Mouse (Mus musculus) gastrocnemius, adult 18-20 months (tissue): ENCODE data around the gene Pde6g. TPM values are rescaled to one million over a fixed set of nuclear protein-coding genes. Genes with fewer than 3 reads are reported as not detected.

ENCODE experiments used
- DNase-seq: peaks from one replicate; pipeline ENCODE4 v3.0.0; 2021; ENCODE audit warnings: low spot score
- long read RNA-seq, 2 experiments: library from polyadenylated mRNA; stranded (forward); transcript quantifications; one replicate each; pipeline ENCODE4 v2.0.0; 2021
- total RNA-seq, 2 experiments: library from RNA; stranded (reverse); gene quantifications; 2 replicates each; pipeline ENCODE4 v1.2.3; 2021

The Pde6g gene
- under 1 TPM; 0.33 to 0.39 TPM for total RNA-seq
- long read RNA-seq, experiment 1, partial matches to known transcripts: 0 of 1 reads
- long read RNA-seq, experiment 1, other reads (novel, unspliced or antisense): 1 of 1 reads
- long read RNA-seq, experiment 2: 0 reads

DNA sequence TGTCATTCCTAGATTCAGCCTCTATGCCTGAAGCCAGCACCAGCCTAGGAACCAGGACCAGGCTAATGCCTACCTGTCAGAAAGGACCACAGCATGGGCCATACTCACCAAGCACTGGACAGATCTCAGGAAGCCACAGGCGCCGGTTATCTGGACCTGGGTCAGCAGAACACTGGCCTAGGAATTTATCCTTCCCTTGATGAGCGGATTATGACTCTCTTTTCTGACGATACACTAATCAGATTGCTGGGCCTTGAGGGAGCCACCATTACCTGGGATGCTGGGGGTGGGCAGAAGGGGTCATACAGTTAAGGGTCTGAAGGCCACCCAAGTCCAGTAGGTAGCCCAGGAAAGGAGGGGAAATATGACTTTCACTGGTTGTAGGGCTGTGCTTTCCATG lies at the start of gene Pde6g:
TSS of gene Pde6g (minus strand) at position 195 of the 400 bp plus-strand sequence.
- DNase-seq: no peak

- DNase-seq: no peak
These were observed 48.4 kb upstream of the Pde6g start for GRCm38 (mm10) chr11:120501701-120502100.

- DNase-seq: no peak
These were observed 47.7 kb upstream of the Pde6g start for GRCm38 (mm10) chr11:120501018-120501417.

DNA sequence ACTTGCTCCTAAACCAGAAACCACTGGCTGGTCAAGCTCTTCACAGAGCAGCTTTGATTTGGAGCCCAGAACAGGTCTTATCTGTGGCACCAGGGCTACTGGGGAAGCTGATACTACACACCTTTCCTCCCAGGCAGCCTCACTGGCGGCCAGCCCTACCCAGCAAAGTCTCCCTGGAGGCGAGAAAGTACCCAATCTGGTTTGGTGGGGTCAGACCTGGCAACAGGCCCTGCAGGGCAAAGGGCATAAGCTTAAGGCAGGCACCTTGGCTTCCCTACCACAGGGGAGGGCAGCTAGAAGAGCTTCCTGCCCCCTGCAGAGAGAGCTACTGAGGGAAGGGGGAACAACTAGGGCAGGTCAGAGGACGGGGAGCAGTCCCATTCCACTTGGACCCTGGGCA lies 47.1 kb upstream of the Pde6g start:
- DNase-seq: no peak

- no peak for DNase-seq
These were observed 46.6 kb upstream of the Pde6g start for GRCm38 (mm10) chr11:120499894-120500293.

- no peak for DNase-seq
These were observed 45.6 kb upstream of the Pde6g start for GRCm38 (mm10) chr11:120498891-120499290.

- DNase-seq: no peak
These were observed 44.9 kb upstream of the Pde6g start for GRCm38 (mm10) chr11:120498226-120498625.

DNA sequence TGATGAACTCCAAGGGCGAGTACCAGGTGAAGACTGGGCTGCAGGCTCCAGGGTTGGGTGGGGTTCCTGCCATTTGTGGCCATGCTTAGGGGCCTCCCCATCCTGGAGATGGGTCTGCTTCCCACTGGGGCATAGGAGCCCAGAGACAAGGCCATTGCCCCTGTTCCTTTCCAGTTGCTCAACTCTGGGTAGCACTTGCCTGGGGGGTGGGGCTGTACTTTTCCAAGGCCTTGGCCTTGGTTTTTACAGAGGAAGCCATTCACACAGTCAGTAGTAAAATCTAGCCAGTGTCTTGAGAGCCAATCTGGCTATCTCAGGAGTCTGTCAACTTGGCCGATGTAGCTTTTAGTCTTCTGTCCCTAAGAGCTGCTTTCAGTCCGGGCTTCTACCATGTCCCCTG lies 44.1 kb upstream of the Pde6g start:
- no peak for DNase-seq

GRCm38 (mm10) chr11:120493911-120494310 lies 40.6 kb upstream of the Pde6g start:
- no peak for DNase-seq

DNA sequence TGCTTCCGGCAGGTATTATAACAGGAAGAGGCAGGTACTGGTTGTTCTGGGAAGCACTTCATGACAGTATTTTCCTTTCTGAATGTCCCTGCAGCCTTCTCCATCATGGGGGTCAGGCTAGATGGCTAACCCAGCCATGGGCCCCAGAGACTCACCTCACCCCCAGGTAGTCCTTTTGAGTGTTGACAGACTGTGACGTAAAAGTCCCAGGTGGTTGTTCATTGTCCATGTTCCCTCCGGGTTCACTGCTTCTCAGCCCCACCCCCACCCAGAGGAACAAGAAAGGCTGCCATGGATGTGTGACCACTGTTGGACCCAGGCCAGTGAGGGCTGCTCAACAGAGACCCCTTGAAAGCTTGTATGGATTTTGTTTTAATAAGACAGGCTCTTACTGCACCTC lies 40.1 kb upstream of the Pde6g start:
- no peak for DNase-seq

DNA sequence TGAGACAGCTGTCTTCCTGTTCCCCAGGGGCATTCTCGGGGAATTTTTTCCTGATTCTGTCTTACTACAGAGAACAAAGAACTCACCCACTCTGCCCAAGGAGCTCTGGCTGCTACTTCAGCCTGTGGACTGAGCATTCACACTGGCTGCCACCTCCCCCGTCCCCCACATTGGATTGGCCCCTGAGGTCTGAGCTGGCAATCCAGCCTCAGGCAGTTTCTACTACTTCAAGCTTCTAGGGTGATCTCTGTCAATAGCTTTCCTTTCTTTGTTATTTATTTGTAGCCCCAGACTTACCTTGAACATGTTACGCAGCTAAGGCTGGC lies 39.5 kb upstream of the Pde6g start:
- no peak for DNase-seq

GRCm38 (mm10) chr11:120492024-120492877 lies 39.0 kb upstream of the Pde6g start:
- peak; percentile 22 for DNase-seq

- peak; percentile 88 for DNase-seq
These were observed 38.2 kb upstream of the Pde6g start, which contains the start of gene Slc25a10 for GRCm38 (mm10) chr11:120491317-120492023. TSS of gene Slc25a10 (plus strand) at chr11:120491840.

DNA sequence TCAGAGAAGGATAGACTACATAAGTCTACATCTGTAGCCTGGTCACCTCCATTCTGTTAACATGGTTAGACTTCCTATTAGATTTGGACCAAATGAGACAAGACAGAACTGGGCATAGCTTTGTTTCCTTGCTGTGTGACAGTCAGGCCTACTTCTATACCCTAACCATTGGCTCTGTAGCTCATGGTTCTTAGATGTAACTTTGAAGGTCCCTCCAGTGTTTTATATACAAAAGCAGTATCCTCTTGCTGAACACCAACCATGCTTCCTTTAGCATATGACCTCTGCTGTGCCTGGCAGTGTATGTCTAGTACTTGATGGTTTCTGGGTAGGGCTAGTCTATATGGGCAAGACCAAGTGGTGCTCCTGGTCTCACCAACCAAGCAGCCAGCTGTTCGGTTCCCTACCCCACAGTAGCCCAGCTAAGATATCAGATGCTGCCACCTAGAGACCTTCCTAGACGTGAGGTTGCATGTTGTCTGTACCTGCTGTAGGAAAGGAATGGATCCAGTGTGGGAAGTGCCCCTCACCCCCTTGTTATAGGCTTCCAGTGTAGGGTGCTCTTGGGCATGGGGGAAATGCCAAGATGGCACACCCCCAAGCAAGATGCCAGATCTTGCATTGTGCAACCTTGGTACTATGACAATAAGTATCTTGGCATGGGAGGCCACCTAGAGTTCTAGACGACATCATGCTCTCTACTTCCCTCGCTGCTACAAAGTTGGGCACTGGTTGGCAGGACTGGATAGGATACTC lies 37.2 kb upstream of the Pde6g start:
- DNase-seq: no peak

- DNase-seq: peak; percentile 83
These were observed 35.9 kb upstream of the Pde6g start for GRCm38 (mm10) chr11:120489054-120489761.

GRCm38 (mm10) chr11:120488516-120488915 lies 35.2 kb upstream of the Pde6g start:
- DNase-seq: no peak

DNA sequence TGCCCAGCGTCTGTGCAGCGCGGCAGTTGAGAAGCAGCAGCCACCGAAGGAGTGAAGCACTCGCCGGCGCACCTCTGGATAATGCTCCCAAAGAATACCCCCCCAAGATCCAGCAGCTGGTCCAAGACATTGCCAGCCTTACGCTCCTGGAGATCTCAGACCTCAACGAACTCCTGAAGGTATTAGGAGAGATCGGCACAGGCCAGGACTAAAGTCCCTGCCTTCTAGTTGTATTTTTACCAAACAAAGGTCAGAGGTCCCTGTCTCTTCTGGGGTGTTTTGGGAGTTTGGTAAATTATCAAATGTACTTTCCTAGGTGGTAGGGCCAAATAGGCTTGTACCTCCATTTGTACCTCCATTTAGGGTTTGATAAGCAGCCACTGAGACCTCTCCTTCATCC lies 32.0 kb upstream of the Pde6g start:
- no peak for DNase-seq

DNA sequence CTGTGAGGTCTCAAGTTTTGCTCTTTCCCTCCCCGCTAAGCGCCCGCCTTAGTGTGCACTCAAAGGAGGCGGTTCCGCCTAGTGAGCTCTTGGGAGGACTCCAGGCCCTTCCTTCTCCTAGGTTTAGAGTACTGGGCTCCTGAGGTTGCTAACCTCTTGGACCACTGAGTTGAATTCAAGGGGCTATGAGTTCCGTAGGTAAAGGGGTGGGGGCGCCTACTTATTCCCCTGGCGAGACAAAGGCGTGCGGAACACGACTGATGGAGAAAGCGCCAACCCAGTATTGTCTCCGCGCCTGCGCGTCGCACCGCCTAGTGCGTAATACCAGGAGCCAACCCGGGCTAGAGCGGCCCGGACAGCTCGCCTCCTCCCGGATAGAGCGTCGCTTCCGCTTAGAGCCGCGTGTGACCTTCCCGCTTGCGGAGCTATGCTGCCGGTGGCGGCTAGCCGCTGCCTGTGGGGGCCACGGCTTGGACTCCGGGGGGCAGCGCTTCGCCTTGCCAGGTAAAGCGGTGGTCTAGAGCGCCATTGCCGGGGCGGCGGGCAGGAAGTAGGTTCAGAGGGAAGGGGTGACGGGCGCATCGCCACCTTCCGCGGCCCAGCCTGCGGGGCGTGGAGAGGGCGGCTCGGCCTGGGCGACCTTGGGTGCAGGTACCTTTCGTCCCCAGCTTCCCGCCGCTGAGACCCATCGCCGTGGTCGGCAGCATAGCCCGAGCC lies 31.1 kb upstream of the Pde6g start, which contains the start of gene Mrpl12:
TSS of gene Mrpl12 (plus strand) at position 349 of the 717 bp plus-strand sequence.
- DNase-seq: peak; percentile 89

DNA sequence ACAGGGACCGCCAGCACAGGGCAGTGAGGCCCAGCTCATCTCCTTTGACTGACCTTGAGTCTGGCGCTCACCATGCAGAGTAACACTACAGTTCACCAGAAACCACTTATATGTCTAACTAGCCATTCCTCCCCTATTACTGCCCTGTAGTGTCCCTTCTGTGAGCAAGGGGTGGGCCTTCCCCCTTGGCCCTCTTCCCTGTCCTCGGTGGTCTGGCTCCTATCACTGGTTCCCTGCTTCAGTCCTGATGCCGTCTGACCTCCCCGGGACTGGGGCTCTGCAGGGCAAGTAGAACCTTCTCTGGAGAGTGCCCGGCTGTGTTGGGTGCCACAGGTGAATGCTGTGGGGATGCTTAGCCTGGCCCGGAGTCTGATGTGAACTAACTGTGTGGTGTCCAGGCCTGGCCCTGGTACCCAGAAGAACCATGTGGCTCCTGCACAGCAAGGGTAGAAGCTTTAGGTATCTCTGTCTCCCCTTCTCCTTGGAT lies 30.2 kb upstream of the Pde6g start:
- DNase-seq: no peak

GRCm38 (mm10) chr11:120472052-120472451 lies 18.8 kb upstream of the Pde6g start:
- DNase-seq: no peak
